Mouse (Mus musculus) bone marrow macrophage, adult 2 months (primary cell): ENCODE measurements around the gene Gm11541. TPM values are rescaled to one million over a fixed set of nuclear protein-coding genes. Genes with fewer than 3 reads are reported as not detected.

Experiments
- H3K27ac ChIP-seq: 2 replicates; pipeline ENCODE4 v1.5.1; 2012; ENCODE audit warnings: low read depth, low read length; ENCODE audit not compliant: insufficient read depth
- H3K4me1 ChIP-seq: 2 replicates; pipeline ENCODE4 v1.6.1; 2012; ENCODE audit warnings: low read length; ENCODE audit not compliant: control insufficient read depth, insufficient read depth
- H3K4me3 ChIP-seq: 2 replicates; pipeline ENCODE4 v1.5.1; 2012; ENCODE audit warnings: mild to moderate bottlenecking, low read length, moderate library complexity; ENCODE audit not compliant: insufficient read depth
- CTCF ChIP-seq: IDR thresholded peaks from 2 replicates; pipeline ENCODE4 v1.5.1; 2012; ENCODE audit warnings: low read depth, mild to moderate bottlenecking, low read length, moderate library complexity
- POLR2A ChIP-seq: IDR thresholded peaks from 2 replicates; pipeline ENCODE4 v1.6.1; 2012; ENCODE audit warnings: mild to moderate bottlenecking, low read depth, low read length, borderline replicate concordance
- polyA plus RNA-seq: library from polyadenylated mRNA; stranded (reverse); fragments of >200 nt; gene quantifications from 2 replicates; pipeline ENCODE4 v1.2.4, GENCODE M21; 2012; ENCODE audit not compliant: missing spikeins, insufficient read depth, insufficient read length

The Gm11541 gene
- polyA plus RNA-seq, 1 experiment = not detected

- Histone ChIP-seq H3K4me1 (peaks cover 16% of the 10 kb centered on the region), H3K4me3 (no peak overlapping the region)
- TF ChIP-seq POLR2A (no peak), CTCF (no peak)
Observed at GRCm38 (mm10) chr11:94719216-94719615, 14.9 kb upstream of the Gm11541 start.

GRCm38 (mm10) chr11:94718113-94718909 is 14.0 kb upstream of the Gm11541 start:
- TF ChIP-seq CTCF = no peak
- no peak for TF ChIP-seq POLR2A

More at GRCm38 (mm10) chr11:94719216-94719615, 14.9 kb upstream of the Gm11541 start:
- no peak overlapping the region for H3K27ac ChIP-seq

GRCm38 (mm10) chr11:94717239-94717638 is 12.9 kb upstream of the Gm11541 start:
- no peak overlapping the region for H3K27ac ChIP-seq
- no peak for TF ChIP-seq CTCF
- no peak for TF ChIP-seq POLR2A
- no peak overlapping the region for H3K4me3 ChIP-seq
- peaks cover 16% of the 10 kb centered on the region for H3K4me1 ChIP-seq

More at GRCm38 (mm10) chr11:94718113-94718909, 14.0 kb upstream of the Gm11541 start:
- Histone ChIP-seq H3K27ac (no peak overlapping the region), H3K4me3 (no peak overlapping the region), H3K4me1 (peaks cover 16% of the 10 kb centered on the region)

- H3K4me1 ChIP-seq = peaks cover 16% of the 10 kb centered on the region
- H3K4me3 ChIP-seq = no peak overlapping the region
- TF ChIP-seq POLR2A (no peak), CTCF (peak; percentile 27; the same call in 1 of the 2 replicates)
- H3K27ac ChIP-seq = no peak overlapping the region
Observed at GRCm38 (mm10) chr11:94716754-94717153, 12.5 kb upstream of the Gm11541 start.

- Histone ChIP-seq H3K4me3 (no peak overlapping the region), H3K27ac (no peak overlapping the region), H3K4me1 (peaks cover 16% of the 10 kb centered on the region)
- TF ChIP-seq CTCF (no peak), POLR2A (no peak)
Observed at GRCm38 (mm10) chr11:94715622-94716021, 11.3 kb upstream of the Gm11541 start.

GRCm38 (mm10) chr11:94713246-94713860 is 9.1 kb upstream of the Gm11541 start:
- TF ChIP-seq CTCF (no peak), POLR2A (no peak)
- no peak overlapping the region for H3K4me3 ChIP-seq
- no peak overlapping the region for H3K27ac ChIP-seq
- peaks cover 15% of the 10 kb centered on the region for H3K4me1 ChIP-seq

- TF ChIP-seq CTCF = peak; percentile 51; the same call in 1 of the 2 replicates
- no peak for TF ChIP-seq POLR2A
- H3K4me1 ChIP-seq = peaks cover 28% of the 10 kb centered on the region
- H3K27ac ChIP-seq = peak overlapping the region; percentile 46
- no peak overlapping the region for H3K4me3 ChIP-seq
Observed at GRCm38 (mm10) chr11:94704020-94704419, 279 bp downstream of the Gm11541 start.

- no peak overlapping the region for H3K4me3 ChIP-seq
- no peak overlapping the region for H3K27ac ChIP-seq
- peaks cover 18% of the 10 kb centered on the region for H3K4me1 ChIP-seq
- TF ChIP-seq POLR2A = no peak
Observed at GRCm38 (mm10) chr11:94702216-94702610, 2.1 kb downstream of the Gm11541 start.

GRCm38 (mm10) chr11:94701401-94702215 is 2.7 kb downstream of the Gm11541 start:
- H3K4me3 ChIP-seq = no peak overlapping the region
- H3K27ac ChIP-seq = no peak overlapping the region
- TF ChIP-seq CTCF = no peak
- TF ChIP-seq POLR2A = no peak
- H3K4me1 ChIP-seq = peaks cover 17% of the 10 kb centered on the region
